Mouse (Mus musculus) NIH3T3 (cell line): Measurements from ENCODE around the gene Inpp5b.

Experiments
- DNase-seq: peaks from one replicate; pipeline ENCODE4 v3.0.0-alpha.2; 2012; ENCODE audit warnings: low read depth

The Inpp5b gene

DNA sequence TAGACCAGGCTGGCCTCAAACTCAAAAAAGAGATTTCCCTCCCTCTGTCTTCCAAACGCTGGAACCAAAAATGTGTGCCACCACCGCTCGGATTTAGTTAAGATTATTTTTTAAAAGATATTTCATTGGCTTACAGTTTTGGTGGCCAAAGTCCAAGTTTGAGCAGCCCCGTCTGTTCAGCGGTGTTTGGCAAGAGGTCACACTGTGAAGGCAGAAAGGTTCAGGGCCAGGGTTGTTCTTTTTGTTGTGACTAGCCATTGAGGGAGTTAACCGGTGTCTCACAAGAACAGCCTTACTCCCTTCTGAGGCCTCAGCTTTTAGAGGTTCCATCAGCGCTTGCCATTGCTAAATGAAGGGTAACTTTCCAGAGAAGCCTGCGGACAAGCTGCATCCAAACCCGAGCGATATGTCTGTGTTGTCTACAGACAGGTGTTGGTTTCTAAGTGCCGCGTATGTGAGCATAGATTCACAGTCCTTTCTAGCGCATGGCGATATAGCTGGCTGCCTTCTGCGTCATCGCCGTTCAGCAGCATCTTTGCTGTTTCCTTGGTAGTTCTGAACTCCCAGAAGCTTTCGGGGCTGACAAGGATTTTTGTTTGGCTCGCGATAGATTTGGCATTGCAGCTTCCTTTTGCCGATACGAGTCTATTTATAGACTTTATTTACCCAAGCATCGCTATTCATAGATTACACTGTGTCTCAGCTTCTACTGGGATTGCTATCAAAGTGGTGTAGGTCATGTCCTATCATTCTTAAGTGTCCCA is 24.3 kb downstream of the Inpp5b start:
- no peak for DNase-seq

- DNase-seq: no peak
These were observed 24.9 kb downstream of the Inpp5b start for GRCm38 (mm10) chr4:124766566-124766940.

DNA sequence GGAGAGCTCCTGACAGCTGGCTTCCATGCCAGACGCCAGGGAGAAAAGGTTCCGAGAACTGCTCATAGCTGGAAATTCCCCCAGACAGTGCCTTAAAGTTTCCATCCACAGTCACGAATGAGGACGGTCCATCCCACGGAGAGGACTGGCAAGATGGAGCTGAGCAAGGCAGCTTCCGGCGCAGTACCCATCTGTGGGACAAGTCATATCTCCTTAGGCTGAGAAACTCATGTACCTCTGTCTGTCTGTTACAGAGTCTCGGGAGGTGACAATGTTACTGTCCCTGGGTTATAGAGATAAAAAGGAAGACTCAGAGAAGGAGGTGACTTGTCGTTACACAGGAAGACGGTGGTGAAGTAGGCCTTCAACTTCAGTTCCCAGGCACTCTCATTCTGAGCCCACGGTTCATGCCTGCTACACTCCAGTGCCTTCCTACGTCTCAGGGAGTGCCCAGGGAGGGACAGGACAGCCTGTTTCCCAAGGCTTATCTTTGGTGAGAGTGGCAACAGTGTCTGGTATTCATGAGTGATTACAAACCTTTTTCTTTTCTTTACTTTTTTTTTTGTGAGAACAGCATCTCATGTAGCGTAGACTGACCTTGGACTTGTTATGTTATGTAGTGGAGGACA is 27.4 kb downstream of the Inpp5b start:
- DNase-seq: no peak

DNA sequence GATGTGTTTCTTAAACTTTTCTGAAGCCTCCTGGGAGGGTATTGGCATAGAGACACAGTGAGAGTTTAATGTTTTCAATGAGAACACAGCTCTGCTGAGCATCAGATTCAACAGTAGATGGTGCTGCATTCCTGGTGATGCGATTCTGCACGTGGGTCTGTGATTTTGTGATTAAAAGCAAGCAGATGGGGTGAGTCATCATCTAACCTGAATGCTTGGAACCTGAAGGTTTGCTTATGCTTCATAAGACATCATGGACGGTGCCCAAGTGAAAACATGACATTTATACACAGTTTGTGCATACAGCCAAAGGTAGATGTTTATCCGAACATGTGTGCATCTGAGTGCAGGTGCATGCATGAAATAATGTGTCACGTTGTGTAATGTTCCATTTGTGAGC is 29.0 kb downstream of the Inpp5b start:
- peak; percentile 63 for DNase-seq

DNA sequence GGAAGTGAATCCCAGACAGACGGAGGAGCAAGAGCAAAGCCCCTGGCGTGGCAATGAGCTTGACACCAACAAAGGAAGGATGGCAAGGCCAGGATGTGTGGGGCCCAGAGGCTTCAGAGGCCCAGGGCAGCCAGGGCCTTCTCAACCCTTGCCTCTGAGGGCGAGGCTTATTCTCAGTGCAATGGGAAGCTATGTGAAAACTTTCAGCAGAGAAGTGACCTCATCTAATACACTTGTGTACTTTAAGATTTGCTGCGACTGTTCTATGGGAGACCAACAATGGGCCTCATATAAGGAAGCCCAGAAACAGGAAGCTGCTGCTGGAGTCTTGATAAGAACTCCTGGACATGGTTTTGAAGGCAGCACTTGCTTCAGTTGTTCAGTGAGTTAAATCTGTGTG is 30.5 kb downstream of the Inpp5b start:
- DNase-seq: no peak

DNA sequence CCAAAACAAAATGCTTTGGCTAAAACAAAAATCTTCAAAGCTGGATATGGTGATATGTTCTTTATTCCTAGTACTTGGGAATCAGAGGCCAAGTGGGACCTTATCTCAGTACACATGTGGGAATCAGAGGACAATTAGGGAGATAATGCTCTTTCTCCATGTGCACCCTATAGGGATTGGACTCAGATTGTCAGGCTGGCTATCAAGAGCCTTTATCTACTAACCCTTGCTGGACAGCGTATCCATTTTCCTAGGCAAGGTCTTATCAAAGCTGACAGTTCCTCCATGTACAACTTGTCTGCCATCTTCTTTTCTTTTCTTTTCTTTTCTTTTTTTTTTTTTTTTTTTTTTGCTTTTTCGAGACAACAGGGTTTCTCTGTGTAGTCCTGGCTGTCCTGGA is 31.8 kb downstream of the Inpp5b start:
- no peak for DNase-seq

GRCm38 (mm10) chr4:124773995-124774394 is 32.3 kb downstream of the Inpp5b start:
- no peak for DNase-seq

DNA sequence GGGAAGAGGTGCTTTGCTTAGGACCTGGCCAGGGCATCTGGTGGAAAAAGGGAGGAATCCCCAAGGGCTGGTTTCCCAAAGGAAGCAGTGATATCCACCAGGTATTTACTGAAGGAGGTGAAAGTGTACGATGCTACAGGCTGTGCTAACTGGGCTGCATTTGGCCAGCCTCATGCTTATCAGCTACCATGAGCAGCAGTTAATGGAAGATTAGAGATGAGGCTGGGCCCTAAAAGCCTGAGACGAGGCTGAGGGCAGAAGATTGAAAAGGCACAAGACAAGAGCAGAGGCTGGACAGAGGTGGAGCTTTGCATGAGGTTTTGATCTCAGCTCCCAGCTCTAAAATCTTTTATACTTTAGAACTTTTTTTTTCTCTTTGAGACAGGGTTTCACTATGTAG is 32.8 kb downstream of the Inpp5b start:
- no peak for DNase-seq

GRCm38 (mm10) chr4:124781361-124781760 is 39.7 kb downstream of the Inpp5b start:
- no peak for DNase-seq

DNA sequence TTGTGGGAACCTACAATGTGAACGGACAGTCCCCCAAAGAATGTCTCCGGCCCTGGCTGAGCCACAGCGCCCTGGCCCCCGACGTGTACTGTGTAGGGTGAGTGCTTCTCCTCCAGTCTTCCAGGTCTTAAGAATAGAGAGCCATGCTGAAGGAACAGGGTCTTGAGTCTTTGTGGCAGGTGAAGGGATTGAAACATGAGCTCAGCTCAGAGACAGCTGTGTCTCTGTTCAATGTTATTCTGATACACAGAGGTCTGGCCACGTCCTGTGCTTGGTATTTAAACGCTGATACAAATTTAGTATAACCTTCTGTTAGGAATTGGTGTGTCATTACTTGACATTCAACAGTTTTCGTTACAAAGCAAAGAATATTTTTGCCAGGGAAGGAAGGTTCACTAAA is 40.7 kb downstream of the Inpp5b start:
- DNase-seq: no peak

DNA sequence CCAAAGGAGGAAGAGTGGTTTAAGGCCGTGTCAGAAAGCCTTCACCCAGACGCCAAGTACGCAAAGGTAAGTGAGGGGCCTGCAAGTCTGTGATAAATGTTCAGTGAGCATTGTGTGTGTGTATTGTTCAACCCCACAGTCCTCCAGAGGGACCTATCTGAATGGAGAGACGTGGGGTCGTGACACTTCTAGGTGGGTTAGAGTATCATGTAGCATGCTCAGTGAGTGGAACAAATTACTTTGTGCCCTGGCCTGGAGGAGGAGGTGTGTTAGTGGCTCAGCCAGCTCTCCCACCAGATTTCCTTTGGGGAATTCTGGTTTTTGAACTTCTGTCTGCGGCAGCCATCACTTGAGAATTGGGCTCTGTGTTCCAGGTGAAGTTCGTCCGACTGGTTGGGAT is 42.3 kb downstream of the Inpp5b start:
- DNase-seq: no peak

GRCm38 (mm10) chr4:124790013-124790412 is 48.4 kb downstream of the Inpp5b start:
- DNase-seq: no peak

DNA sequence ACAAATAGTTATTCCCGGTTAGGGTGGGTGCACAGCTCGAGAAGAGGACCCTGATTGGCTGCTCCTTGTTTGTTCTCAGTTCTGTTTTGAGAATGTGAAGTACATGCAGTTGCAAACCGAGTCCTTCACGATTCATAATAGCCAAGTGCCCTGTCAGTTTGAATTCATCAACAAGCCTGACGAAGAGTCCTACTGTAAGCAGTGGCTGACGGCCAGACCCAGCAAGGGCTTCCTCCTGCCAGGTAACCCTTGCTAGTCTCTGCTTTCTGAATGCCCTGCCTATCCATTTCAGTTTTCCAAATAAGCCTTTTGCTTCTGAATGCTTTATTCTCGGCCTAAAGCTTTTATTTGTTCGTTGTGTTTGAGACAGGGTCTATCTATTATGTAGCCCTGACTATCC is 50.5 kb downstream of the Inpp5b start:
- no peak for DNase-seq

GRCm38 (mm10) chr4:124796141-124796540 is 54.5 kb downstream of the Inpp5b start:
- DNase-seq: no peak

- peak; percentile 39 for DNase-seq
These were observed 55.3 kb downstream of the Inpp5b start for GRCm38 (mm10) chr4:124796913-124797312.

DNA sequence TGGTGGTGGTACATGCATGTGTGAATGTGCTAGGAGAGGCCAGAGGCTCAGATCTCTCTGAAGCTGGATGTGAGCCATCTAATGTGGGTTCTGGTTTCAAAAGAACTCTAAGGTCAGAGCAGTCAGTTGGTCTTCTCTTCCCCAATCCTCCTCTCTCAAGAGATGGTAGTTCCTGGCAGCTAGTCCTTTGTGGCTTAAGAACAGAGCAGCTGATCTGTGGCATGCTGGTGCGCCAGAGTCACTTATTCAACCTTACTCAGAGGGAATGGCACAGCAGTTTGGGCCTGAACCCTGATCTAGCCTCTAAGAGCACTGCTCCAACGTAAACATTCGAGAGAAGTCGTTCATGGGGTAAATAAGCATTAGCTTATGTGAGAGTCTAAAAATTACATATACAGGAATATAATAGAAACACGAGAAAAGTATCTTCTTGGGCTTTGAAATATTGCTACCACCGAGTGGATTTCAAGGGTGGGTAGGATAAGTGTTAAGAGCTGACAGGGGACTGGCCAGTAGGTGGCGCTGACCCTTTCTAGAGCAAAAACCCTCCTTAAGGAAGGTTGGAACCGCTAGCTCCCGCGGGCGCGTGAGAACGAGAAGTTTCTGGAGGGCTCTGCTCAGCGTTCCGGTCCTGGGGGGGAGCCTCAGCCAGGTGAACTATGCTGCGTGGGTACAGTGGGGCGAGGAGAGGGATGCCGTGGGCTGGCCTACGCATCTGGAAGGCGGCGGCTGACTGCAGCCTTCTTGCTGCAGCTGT is 60.1 kb downstream of the Inpp5b start, which contains the start of gene Mtf1:
Gene Mtf1 (plus strand): TSS at position 553 of the 757 bp plus-strand sequence.
- DNase-seq: peak; percentile 97

GRCm38 (mm10) chr4:124802309-124803260 is 60.9 kb downstream of the Inpp5b start:
- DNase-seq: peak; percentile 98

GRCm38 (mm10) chr4:124803406-124803805 is 61.8 kb downstream of the Inpp5b start:
- no peak for DNase-seq

- no peak for DNase-seq
These were observed 66.9 kb downstream of the Inpp5b start for GRCm38 (mm10) chr4:124808511-124808910.

DNA sequence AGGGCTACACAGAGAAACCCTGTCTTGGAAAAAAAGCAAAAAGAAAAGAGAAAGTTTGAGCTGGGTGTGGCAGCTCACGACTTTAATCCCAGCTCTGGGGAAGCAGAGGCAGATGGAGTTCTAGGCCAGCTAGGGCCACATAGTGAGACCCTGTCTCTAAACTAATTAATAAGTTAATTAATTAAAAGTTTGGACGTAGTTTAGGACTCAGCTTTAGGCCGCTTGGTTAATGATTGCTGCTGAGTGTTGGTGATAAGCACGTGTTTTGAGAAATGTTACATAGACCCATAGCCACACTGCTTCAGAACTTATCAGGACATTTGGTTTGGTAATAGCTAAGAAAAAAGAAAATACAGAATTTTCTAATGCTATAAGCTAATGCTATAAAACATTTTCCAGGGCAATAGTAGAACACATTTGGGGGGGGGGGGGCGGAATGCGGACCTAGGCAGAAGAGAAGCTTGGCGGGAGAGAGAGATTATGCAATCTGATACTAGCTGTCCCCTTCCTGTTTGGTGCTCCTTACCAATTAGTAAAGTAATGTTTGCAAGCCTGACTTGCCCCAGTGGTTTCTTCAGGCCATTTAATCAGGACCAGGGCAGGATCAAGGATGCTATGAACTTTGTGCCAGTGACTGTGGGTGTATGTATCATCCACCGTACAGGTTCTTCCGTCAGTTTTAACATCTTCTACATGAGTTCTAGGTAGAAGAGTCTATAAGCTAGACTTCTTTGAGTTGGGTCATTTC is 67.7 kb downstream of the Inpp5b start:
- DNase-seq: no peak

- no peak for DNase-seq
These were observed 68.4 kb downstream of the Inpp5b start for GRCm38 (mm10) chr4:124810056-124810455.
